Mouse (Mus musculus) layer of hippocampus, postnatal 25 days (tissue): ENCODE results near the gene Cenpa. TPM values are rescaled to one million over a fixed set of nuclear protein-coding genes. Genes with fewer than 3 reads are reported as not detected.
"Not testable (repeated sequence)": the region's sequence is repeated elsewhere in the genome, so short reads cannot be mapped to it uniquely, and the experiment has no call there.

Source experiments
- DNase-seq, 2 experiments: peaks; one replicate each; pipeline ENCODE4 v3.0.0; 2022; ENCODE audit warnings: mixed read lengths in 2 of 2, low spot score in 1 of 2; ENCODE audit errors: extremely low spot score in 1 of 2
- total RNA-seq, 2 experiments: library from RNA; stranded (reverse); gene quantifications; 2 replicates each; pipeline ENCODE4 v1.2.3; 2021

Gene Cenpa
- total RNA-seq, 2 experiments from 2014 or later: 3.8 to 3.9 TPM

DNA sequence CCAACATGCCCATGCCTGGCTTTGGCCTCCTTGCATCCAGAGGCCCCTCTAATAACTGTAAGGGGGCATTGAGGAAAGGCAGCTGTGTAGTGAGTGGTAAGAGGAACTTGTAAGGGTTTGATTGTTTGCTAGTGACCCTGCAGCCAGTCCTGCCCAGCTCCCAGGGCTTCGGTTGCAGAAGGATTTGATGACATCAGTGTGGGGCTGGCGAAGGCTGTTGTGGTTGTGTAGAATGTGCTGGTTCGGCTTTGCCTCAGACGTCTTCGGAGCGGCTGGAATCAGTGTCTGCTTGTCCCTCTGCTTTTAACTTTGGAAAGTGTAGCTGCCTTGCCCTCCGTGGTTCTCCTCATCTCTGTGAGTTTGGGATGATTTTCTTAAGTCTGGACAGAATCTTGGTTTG, 10.2 kb downstream of the Cenpa start:
- no peak for DNase-seq

DNA sequence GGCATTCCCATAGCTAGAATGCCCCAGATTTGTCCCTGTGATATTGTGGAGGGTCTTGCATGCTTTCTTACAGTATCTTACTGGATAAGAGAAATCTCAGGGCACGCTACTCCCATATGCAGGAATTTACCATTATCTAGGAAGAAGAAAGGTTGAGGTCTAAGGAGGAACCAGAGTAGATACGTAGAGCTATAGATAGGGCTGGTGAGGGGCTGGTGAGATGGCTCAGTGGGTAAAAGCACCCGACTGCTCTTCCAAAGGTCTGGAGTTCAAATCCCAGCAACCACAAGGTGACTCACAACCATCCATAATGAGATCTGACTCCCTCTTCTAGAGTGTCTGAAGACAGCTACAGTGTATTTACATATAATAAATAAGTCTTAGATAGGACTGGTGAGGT, 11.5 kb downstream of the Cenpa start:
- DNase-seq: not testable (repeated sequence)

DNA sequence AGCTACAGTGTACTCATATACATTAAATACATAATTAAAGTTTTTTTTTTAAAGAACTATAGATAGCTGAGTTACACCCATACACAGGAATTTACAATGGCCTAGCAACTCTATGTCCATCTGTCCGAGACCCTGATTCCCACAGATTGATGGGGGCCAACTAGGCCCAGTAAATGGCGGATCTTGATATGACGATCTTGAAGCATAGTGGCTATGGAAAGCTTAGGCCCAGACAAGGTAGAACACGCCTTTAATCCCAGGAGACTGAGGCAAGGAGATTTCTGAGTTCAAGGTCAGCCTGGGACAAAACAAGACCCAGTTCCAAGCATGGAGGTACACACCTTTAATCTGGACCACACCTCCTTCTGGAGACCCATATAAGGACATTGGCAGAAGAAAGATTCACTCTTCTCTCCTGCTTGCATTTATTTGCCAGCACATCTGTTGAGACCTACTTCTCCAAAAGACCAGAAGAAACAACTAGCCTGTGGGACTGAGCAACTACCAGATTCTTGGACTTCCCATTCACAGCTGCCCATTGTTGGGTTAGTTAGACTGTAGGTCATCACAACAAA, 12.2 kb downstream of the Cenpa start:
- DNase-seq: no peak

DNA sequence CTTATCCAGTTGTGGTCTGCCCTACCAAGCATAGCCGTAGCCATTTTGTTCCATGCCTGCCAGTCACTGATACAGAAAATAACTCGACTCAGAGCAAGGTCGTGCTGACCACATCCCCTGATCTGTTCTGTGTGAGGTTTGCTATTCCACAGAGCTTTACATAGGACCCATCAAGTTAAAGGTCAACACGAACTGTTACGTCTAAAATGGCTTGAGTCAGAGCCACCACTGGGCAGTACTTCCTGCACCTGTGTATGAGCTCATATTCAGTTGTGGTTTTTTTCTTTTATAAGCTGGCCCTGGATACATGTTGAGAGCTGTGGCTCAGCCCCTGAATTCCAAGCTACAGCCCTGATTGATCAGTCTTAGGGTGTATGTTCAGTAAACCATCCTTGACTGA, 13.0 kb downstream of the Cenpa start:
- no peak for DNase-seq

DNA sequence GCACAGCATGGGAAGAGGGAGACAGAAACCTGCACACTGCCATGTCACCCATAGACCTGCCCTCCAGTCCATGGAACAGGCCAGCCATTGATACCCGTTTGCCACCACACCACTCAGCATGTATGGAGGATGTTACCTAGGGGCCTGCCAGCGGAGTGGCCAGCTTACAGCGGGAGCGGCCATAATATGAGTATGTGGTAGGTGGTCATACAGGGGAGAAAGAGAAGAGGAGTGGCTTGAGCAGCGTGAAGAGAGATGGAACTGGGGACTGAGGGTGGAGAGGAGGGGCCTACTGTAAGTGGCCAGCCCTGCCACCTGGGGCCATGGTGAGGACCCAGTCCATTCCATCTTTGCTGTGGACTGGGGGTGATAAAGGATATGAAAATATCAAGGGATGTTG, 15.4 kb downstream of the Cenpa start:
- no peak for DNase-seq

DNA sequence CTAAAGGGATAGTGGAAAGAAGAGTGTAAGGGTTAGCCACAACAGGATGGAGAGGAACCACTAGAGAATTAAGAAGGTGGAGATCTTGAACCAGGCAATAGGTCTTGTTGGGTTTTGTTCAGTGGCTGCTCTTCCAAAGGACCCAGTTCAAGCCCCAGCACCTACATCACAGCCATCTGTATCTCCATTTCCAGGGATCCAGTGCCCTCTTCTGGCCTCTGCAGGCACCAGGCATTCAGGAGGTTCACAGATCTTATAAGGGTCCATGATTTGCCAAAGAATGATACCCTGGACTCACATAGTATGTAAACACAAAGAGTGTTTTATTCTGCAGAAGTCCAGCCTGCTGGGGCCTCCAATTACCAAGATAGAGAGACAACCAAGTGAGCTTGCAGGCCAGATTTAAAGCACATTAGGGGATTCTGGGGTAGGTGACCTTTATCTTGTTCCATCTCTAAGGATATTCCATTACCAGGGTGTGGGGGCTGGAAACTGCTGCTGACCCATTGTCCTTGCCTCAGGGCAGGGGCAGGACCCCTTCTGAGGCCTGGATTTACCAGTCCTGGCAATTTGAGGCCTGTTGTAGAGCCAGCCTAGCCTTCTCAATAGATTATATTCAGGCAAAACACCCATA, 16.5 kb downstream of the Cenpa start:
- no peak for DNase-seq

DNA sequence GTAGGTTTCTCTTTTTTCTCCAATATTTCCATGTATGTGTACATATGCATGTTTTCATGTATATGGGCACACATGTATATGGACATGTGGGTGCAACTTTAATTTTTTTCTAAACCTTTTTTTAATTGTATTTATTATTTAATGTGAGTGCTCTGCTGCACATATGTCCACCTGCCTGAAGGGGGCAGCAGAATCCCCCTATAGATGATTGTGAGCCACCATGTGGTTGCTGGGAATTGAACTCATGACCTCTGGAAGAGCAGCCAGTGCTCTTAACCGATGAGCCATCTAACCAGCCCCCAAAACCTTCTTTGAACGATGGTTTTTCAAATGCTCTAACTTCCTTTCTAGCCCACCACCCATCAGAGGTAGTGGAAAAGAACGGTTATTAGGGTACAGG, 17.4 kb downstream of the Cenpa start:
- DNase-seq: no peak

DNA sequence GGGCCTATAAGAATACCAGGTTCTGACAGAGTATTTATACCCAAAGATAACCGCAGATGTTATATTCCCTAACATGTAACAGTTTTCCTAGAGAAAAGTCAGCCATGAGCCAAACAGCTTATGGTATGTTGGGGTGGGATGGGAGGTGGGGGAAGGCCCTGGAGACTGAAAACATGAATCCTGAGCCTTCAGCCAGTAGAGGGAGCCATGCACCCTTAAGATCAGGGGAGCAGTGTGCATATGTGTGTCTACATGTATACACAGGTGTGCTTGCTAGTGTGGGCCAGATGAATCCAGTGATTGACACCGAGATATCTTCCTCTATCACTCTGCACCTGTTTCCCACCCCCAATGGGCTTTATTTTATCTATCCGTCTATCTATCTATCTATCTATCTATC, 20.2 kb downstream of the Cenpa start:
- DNase-seq: peak in 1 of 2 experiments; percentile 47

DNA sequence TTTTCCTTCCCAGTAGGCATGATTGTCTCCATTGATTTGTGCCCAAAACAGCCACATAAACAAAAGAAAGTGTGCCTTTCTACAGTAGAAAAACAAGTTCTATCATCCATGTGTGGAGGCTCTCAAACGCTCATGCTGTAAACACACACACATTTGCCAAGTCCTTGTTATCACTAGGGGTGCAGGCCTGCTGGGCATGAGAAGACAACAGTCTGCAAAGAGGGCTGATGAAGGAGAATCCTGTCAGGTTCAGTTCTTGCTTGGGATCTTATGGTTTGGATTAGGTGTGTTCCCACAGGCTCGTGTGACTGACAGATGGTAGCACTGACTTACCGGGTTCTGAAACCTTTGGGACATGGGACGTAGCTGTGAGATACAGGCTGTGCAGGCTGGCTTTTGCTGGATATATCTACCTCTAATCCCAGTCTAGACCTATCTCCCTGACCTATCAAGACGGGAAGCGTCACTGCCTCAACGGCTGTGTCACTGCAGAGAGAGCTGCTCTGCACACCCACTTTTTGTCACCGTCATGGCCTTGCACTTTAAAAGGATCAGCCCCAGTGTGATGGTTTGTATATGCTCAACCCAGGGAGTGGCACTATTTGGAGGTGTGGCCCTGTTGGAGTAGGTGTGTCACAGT, 33.9 kb downstream of the Cenpa start:
- no peak for DNase-seq

DNA sequence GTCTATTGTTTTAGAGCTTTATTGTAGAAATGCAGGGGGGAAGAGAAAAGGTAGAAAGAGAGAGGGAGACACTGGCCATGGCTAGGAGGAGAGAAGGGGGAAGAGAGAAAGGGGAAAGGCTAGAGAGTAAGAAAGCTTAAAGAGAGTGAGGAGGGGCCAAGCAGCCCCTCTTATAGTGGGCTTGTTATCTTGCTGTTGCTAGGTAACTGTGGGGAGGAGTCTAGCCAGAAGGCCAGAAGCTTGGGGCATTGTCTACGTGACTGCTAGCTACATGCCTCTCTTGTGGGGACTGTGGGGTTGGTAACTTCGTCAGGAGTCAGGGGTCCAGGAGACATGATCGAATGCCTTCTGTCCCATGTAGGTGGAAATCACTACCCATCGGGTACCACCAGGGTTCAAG, 34.8 kb downstream of the Cenpa start:
- not testable (repeated sequence) for DNase-seq

DNA sequence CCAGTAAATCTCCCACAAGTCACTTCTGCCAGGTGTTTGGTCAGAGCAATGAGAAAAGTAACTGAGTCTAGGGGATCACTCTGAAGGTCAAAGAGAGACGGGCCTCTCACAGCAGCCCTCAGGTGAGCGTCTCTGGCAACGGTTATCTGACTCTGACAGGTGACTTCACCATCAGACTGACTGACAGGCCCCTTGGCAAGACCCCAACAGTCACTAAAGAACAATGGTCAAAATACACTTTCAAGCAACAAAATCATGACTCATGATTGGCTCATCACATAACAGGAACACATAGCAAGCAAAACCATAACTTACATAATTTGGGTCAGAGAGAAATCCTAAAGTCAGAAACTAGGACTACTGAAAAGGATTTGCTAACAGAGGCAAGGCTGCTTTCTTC, 35.3 kb downstream of the Cenpa start:
- no peak for DNase-seq

DNA sequence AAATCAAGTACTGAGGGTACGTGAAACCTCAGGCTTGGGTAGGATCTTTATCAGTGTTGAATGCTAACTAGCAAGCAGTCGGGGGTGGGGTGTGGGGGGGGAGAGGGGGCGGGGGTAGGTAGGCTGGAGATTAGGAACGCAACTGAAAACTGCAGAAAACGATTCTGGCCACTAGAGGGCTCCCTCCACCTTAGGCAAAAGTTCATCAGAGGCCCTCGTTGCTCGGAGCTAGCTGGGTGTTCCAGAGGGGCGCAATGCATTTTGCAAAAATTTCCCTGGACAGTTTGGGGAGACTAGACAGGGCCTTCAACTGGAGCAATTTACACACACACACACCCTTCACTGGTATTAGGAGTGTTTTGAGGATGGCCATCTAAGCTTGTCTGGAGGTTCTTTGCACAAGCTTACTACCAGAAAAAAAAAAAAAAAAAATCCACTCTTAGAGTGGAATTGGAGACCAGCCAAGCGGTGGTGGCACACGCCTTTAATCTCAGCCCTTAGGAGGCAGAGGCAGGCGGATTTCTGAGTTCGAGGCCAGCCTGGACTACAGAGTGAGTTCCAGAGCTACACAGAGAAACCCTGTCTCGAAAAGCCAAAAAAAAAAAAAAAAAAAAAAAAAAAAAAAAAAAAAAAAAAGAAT, 43.3 kb downstream of the Cenpa start:
- DNase-seq: peak; percentile 53 to 78

DNA sequence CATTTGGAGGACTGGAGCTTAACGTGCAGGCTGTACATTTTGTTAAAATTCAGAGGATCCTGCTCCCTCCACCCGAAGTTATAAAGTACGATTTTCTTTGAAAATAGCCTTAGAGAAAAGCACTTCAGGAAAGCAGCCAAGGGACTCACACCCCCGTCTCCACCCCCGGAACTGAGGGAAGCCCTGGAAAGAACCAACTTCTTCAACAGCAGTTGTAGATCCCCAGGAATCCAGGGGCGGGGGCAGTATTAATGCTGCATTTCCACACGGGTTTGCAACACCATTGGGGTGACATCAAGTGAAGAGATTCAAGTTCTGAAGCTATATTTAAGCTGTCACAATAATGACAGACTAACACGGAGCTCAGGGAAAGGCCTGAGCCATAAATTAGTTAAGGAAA, 43.9 kb downstream of the Cenpa start:
- DNase-seq: peak in 1 of 2 experiments; percentile 28

DNA sequence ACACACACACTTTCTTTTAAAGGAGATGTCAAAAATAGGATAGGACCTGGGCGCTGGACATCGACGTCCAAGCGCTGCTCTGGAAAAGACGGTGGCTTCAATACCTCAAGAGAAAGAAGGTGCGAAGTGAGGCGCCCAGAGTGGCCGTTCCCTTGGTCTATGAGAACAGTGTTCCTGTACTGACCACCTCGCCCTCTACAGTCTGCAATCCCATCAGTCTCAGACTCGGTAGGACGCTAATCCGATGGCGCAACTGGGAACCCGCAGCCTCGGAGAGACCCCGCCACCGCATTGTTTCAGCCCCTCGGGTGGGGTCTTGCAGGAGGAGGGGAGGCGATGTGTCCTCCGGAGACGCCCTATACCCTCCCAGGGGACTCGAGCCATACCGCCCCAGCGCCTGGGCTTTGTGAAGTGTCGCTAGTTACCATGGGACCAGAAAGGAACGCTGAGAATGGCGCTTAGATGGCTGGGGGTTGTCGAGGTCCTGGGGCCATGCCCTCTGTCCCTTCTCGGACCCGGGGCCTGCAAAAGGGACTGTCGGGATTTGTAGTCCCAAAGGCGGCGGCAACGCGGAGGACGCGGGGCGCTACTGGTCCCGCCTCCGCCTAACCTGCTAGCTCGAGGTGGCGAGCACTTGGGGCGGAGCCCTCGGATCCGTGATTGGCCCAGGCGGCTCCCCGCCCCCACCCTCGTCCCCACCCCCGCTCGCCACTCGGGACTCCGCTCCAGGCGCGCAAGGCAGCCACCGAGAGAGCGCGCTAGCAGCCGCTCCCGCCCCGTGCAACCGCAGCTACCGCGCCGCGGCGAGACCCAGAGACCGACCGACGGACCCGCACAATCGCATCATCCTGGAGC, 44.8 kb downstream of the Cenpa start, which contains the start of gene Dpysl5:
Gene Dpysl5 (plus strand): TSS at position 418 of the 855 bp plus-strand sequence.
- peak; percentile 71 for DNase-seq

DNA sequence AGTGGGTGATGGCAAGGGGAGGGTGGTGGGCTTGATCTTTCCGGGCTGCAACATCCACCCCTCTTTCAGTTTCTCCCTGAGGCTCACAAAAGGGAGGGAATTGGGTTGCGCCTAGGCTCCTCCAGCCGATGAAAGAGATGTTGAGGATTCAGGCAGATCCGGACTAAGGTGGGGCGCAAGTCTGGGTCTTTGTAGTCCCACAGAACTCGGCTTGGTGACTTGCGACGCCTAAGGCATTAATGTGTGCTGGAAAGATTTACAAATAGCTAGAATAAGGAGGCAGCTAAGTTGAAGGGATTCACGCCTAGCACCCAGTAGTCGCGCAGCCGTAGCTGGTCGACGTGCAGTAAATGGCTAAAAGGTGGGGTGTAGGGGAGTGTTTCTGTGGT, 45.4 kb downstream of the Cenpa start:
- no peak for DNase-seq

DNA sequence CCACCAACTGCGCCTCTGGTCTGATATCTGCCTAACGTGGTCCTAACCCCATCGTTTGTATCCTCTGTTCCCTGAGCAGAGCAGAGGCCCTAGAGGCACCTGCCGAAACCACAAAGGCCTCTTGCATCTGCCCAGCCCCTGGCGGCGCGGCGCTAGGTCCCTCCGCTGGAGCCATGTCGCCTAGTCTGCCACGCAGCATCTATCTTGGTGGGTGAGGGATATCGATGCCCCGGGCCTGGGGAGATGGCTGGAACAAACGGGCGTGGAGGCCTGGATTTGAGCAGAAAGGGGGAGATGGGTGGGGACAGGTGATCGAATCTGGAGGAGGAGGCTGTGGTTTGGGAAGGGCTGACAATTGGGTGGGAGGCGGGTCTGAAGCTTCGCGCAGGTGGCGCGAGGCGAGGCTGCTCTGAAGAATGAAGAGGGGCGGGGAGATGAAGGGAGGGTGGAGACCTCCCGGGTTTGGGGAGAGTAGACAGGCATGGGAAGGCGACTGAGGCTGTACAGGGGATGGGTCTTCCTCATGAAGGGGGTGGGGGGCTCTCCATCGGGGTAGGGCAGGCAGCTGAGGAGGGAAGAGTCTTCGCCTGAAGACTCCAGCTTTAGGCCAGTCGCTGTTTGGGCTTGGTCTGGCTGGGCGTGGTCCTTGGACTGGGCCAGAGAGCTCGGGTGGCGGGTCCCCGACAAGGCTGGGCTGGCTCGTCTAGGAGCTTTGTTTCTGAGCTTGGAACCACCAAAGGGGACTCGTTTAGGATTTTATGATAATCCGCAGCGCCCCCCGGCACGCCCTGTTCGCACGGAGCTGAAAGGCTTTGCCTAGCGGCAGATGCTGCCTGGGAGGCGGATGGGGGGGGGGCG, 46.1 kb downstream of the Cenpa start:
- DNase-seq: peak; percentile 19 to 23

DNA sequence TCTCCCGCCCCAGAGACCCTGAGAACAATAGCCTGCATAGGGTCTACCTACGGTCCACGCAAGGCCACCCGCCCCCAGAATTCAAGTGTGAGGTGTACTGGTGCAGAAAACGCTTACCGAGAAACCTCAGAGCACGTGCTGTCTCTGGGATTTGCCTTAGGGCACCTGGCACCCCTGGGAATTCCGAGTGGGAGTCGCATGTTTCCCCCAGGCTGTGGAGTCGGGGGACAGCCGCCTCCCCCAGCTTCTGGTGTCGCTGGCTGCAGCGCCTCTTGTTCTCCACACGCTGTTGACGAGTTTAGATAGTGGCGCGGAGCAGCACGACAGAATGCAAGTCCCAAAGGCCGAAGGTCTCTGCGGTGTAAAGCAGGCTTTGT, 46.7 kb downstream of the Cenpa start:
- DNase-seq: peak; percentile 23 to 25

DNA sequence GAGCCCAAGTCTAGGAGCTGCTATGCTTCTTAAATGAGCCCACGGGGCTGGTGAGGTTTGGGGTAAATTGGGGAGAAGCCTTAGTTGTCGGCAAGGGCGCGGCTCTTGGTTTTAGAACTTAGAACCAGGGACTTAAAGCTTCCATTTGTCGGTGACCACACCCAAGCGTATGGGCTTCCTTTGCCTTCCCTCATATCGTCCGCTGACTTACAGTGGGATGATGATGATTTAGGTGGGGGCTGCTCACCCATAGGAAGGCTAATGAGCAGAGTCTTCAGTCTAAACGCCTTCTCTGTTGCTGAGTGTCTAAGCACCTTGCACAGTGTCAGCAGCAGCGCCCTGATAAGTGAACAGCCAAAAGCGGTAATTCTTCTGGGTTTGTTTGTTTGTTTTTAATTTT, 47.1 kb downstream of the Cenpa start:
- DNase-seq: no peak

DNA sequence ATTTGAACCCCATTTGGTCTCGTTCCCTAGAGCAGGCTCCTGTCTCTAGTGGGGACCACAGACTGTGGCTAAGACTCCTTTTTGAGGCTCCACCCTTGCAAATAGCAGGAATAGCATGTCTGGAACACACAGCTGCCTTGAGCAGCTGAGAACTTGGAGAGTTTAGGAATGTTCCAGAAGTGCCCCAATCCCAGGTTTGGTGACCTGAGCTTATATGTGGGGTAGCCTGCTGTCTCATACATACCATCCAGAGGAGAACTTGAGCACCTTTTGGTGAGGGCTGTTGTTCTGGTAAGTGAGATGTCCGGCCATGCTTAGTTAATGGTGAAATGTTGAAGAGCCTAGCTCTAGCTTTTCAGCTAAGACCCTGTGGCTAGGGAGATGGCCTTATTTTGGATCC, 49.7 kb downstream of the Cenpa start:
- DNase-seq: no peak

DNA sequence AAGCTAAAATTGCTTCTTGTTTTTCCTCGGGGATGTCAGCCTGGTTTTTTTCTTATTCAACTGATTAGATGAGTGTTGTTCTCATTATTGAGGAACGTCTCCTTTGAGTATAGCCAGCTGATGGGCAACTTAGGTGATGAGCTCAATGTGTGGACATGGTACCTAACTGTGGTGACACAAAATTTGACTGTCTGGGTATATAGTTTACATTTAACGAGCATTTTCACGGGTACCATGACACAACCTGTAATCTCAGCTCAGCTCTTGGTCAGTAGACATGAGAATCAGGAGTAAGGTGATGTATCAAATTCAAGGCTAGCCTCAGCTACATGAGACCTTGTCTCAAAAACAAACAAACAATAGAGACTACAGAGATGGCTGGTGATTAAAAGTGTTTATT, 50.9 kb downstream of the Cenpa start:
- DNase-seq: no peak
